Mouse (Mus musculus): Measurements from ENCODE around the gene Arap1.

Arap1 gene

GRCm38 (mm10) chr7:101362791-101363191, 14.9 kb downstream of the Arap1 start:
- DNase-seq (ENCODE audit: low spot score), result no peak

- DNase-seq (ENCODE audit: low spot score), result no peak
Observed at GRCm38 (mm10) chr7:101363914-101364313, 16.0 kb downstream of the Arap1 start.

GRCm38 (mm10) chr7:101367901-101368852, 20.3 kb downstream of the Arap1 start:
- no peak for DNase-seq (ENCODE audit: low spot score)

GRCm38 (mm10) chr7:101369666-101370065, 21.8 kb downstream of the Arap1 start:
- DNase-seq (ENCODE audit: low spot score), result no peak

- DNase-seq (ENCODE audit: low spot score), result no peak
Observed at GRCm38 (mm10) chr7:101373082-101373481, 25.2 kb downstream of the Arap1 start.

- DNase-seq (ENCODE audit: low spot score), result no peak
Observed at GRCm38 (mm10) chr7:101374155-101374554, 26.3 kb downstream of the Arap1 start.

GRCm38 (mm10) chr7:101376701-101377340, 29.0 kb downstream of the Arap1 start:
- no peak for DNase-seq (ENCODE audit: low spot score)

GRCm38 (mm10) chr7:101377741-101378262, 29.9 kb downstream of the Arap1 start:
- DNase-seq (ENCODE audit: low spot score), result peak; percentile 86

GRCm38 (mm10) chr7:101378285-101378684, 30.4 kb downstream of the Arap1 start:
- DNase-seq (ENCODE audit: low spot score), result no peak

GRCm38 (mm10) chr7:101378796-101379465, 31.1 kb downstream of the Arap1 start:
- no peak for DNase-seq (ENCODE audit: low spot score)

- DNase-seq (ENCODE audit: low spot score), result no peak
Observed at GRCm38 (mm10) chr7:101379732-101380131, 31.9 kb downstream of the Arap1 start.

GRCm38 (mm10) chr7:101381512-101381911, 33.6 kb downstream of the Arap1 start:
- peak; percentile 36 for DNase-seq (ENCODE audit: low spot score)

- DNase-seq (ENCODE audit: low spot score), result peak; percentile 37
Observed at GRCm38 (mm10) chr7:101382378-101382777, 34.5 kb downstream of the Arap1 start.

GRCm38 (mm10) chr7:101383756-101384155, 35.9 kb downstream of the Arap1 start:
- DNase-seq (ENCODE audit: low spot score), result no peak

- no peak for DNase-seq (ENCODE audit: low spot score)
Observed at GRCm38 (mm10) chr7:101384931-101385330, 37.1 kb downstream of the Arap1 start.

GRCm38 (mm10) chr7:101385331-101385733, 37.5 kb downstream of the Arap1 start:
- peak; percentile 48 for DNase-seq (ENCODE audit: low spot score)

GRCm38 (mm10) chr7:101385866-101386452, 38.1 kb downstream of the Arap1 start:
- DNase-seq (ENCODE audit: low spot score), result no peak

- DNase-seq (ENCODE audit: low spot score), result no peak
Observed at GRCm38 (mm10) chr7:101389256-101389655, 41.4 kb downstream of the Arap1 start.

GRCm38 (mm10) chr7:101391909-101392479, 44.1 kb downstream of the Arap1 start:
- DNase-seq (ENCODE audit: low spot score), result peak; percentile 41

GRCm38 (mm10) chr7:101393015-101393414, 45.1 kb downstream of the Arap1 start:
- DNase-seq (ENCODE audit: low spot score), result peak; percentile 34

- DNase-seq (ENCODE audit: low spot score), result peak; percentile 82
Observed at GRCm38 (mm10) chr7:101393694-101394504, 46.0 kb downstream of the Arap1 start.
